Mouse (Mus musculus) naive thymus-derived CD4-positive, alpha-beta T cell, adult 2 months (primary cell): Measurements from ENCODE around the gene Tchp.
A peak's percentile ranks its signal among the peaks of the same experiment; 100 is the strongest.

ENCODE experiments used
- DNase-seq: peaks from one replicate; pipeline ENCODE4 v3.0.0-alpha.2; 2011; ENCODE audit warnings: low read depth

Tchp gene

DNA sequence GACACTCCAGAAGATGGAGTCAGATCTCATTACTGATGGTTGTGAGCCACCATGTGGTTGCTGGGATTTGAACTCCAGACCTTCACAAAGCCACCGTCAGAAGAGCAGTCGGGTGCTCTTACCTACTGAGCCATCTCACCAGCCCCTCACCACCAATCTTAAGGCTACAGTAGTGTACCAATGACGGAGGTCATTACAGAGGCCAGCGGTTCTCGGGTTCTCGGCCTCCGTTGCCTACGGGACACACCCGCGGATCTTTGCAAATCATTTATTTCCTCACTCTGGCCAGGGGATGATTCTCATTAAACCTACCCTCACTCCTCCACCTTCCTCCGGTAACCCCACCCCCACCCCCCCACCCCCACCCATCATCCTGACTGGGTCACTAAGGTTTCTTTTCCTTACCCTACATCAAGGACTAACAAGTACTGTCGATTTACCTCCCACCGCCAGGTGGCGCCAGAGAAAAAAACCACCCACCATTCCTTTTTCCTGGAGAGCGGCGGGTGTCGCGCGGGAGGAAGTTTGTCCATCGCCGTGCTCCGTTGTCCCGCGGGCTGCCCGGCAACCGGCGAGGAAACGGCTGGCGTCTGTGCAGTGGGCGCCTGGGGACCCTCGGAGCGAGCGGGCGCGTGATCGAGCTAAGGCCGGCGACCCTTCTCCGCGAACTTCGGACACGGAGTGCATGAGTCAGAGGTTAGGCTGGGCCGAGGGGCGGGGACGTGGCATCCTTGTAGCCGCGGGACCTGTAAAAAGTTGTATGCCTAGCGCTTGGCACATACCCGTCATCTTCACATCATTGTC, at the start of gene Tchp:
Gene Tchp, plus strand, starts transcription at position 496 of the 804 bp plus-strand sequence.
- peak; percentile 94 for DNase-seq

DNA sequence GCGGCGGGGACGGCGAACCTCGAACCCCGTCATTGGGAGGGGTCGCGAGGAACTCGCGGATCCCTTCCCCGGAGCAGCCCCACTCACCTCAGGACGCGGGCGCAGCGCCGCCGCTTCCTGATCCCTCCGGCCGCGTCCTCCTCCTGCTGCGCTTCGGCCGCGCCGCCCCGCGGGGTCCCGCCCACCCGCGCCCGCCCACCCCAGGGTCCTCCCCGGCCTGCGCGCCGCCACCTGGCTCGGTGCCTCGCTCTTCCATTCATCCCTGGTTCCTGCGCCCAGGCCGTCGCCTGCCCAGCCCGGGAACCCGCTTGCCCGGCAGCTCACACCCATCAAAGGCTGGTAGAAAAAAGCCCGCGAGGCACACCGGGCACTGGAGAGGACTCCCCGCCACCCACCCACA, 49.3 kb upstream of the Tchp start, which contains the start of gene Trpv4:
Gene Trpv4, minus strand, starts transcription at position 167 of the 400 bp plus-strand sequence.
- DNase-seq = no peak

DNA sequence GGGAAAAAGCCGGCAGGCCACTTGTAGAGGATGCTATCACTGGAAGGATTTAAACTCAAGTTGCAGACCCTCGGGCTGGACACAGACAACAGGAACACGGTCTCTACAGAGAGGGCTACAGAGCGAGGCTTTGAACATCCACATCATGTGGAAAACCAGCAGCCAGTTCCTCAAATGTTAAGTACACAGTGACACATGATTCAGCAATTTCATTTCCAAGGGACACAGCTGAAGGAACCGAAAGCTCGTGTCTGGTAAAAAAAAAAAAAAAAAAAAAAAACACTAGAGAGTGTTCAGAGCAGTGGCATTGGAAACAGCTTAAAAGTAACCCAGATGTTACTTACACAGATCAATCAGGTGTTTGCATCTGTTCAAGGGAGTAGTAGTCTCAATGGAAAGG, 46.5 kb upstream of the Tchp start:
- DNase-seq = no peak

DNA sequence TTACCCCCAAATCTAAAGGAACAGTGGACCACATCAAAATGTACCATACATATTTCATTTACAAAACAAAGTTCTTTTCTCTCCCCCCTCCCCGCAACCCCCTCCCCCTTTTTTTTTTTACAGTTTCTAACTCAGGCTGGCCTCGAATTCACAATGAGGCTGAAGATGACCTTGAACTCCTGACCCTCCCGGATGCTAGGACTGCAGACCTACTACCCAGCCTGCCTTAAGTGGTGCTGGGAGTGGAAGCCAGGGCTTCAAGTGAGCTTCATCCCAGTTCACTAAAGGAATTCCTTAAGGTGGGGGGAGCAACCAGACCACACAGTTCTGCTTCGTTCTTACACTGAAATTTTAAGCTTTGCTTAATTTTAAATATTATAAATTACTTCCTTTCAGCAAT, 43.4 kb upstream of the Tchp start:
- no peak for DNase-seq

DNA sequence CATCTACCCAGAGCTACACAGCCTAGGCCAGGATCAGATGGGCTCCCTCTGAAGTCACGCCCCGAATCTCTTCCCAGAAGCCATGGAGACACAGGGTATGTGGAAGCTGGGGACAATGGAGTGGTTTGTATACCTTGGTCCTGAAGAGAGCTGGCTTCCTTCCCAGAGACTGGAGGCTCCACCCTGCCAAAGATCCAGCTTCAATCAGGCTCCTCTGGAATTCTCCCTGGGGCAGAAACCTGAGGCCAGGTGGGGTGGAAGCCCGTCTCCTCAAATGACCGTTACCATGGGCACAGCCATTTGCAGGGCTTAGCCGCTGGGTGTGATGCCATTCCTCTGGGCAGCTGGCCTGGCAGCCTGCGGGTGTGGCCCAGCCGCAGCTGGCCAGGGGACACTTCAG, 42.8 kb upstream of the Tchp start:
- DNase-seq = no peak

DNA sequence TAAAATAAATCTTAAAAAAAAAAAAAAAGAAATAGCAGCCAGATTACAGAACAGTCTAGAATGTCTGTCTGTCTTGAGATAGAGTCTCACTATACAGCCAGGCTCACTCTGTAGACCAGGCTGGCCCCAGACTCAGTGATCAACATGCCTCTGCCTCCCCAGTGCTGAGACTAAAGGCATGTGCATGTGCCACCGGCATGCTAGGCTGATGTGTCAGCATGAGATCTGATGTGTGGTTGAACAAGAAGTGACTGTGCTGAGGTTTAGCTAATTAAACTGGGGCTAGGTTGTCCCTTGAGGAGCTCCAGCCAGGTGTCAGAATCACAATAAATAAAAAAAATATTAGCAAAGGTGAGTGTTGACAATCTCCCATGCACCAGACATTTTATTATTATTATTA, 40.9 kb upstream of the Tchp start:
- no peak for DNase-seq

DNA sequence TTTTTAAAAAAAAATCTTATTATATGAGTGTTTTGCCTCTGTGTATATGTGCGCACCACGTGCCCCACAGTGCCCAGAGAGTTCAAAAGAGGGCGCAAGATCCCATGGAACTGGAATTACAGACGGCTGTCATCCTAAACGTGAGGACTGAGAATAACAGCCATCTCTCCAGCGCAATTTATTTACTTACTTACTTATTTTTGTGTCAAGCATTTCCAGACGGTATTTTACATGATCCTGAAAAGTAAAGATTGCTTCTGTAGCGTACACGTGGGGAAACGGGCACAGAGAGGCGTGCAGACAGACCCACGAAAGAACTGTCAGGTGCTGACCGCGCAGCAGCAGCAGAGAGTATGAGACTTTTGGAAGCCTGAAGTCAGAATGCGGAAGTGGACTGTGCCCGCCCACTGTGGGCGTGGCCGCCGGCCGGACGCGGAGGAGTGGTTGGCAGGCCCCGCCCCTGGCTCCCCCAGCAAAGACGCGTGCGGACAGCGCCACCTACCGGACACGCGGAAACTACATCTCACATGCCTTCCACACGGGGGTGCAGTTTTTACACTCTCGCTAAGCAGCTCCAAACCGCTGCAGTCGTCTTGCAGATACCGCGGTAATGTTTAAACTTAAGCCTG, 40.2 kb upstream of the Tchp start:
- DNase-seq = peak; percentile 100

DNA sequence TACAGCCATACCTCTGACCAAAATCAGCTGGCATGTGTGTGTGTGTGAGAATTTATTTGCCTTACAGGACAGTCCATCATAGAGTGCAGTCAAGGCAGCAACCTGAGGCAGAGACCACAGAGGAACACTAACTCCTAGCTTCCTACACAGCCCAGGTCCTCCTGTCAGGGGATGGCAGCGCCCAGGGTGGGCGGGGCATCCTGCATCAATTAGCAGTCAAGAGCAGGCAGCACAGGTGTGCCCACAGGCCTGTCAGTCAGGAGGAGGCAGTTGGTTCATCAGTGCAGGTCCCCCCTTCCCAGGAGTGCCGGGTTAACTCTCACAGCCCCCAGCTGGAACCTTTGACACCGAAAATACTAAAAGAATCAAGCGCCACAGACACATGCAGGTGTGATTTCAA, 38.5 kb upstream of the Tchp start:
- no peak for DNase-seq

DNA sequence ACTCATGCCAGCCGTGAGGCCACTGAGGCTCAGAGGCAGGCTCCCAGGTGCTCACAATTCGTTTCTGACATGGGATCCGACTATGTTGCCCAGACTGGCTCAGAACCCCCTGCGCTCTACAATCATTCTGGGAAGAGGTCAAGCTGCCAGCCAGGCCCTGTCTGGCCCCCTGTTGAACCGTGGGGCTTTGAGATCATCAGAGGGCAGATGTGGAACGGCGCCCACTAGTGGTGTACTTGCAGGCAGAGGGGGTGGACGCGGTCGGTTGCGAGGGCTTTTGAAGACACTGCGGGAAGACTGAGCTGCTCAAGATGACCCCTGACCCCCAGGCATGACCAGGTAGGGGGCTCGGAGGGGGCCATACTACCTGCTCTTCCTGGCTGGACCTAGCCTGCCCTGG, 34.4 kb upstream of the Tchp start:
- no peak for DNase-seq

DNA sequence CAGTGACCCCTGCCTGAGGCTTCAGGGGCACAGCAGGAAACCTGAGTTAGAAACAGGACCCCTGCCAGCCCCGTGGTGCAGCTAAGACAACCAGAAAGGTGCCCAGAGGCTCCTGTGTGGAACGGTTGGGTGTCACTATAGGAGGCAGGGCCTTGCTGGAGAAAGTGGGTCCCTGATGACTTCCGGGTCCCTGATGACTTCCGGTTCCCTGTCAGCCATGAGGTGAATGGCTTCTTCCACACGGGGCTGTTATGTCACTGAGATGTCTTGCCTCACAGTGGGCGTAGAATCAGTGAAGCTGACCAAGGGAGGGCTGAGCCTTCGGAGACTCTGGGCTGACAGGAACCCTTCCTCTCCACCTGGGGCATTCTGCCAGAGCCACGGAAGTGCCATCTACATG, 33.0 kb upstream of the Tchp start:
- no peak for DNase-seq

DNA sequence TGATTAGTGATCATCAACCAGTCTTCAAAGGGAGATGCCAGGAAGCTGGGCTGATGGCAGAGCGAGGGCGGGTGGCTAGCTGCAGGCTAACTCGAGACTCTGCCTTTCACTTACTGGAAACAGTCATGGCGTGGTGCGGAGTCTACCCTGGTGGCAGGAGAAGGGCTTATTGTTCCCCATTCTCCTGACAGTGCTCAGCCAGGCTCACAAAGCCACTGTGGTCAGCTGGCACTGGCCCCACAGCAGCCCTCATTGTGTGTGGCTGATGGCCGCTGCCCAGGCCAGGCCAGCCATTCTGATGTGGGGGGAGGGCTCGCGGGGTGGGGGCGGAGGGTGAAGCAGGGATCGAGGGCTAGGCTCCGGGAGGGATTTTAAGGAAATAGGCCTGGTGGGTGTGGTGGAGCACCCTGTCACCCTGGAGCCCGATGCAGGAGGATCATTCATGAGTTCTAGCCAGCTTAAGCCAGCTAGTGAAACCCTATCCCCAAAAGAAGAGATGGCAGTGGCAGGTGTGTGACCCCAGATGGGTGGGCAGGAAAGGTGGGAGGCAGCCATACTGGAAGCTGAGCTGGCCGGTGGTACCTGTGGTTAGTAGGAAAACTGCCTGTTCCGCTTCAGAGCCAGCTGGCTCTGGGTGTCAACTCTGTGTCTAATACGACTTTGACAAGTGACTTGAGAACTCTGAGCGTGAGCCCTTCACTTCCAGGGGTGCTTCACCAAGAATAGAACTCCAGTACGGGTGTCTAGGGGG, 27.5 kb upstream of the Tchp start:
- DNase-seq = peak; percentile 45

DNA sequence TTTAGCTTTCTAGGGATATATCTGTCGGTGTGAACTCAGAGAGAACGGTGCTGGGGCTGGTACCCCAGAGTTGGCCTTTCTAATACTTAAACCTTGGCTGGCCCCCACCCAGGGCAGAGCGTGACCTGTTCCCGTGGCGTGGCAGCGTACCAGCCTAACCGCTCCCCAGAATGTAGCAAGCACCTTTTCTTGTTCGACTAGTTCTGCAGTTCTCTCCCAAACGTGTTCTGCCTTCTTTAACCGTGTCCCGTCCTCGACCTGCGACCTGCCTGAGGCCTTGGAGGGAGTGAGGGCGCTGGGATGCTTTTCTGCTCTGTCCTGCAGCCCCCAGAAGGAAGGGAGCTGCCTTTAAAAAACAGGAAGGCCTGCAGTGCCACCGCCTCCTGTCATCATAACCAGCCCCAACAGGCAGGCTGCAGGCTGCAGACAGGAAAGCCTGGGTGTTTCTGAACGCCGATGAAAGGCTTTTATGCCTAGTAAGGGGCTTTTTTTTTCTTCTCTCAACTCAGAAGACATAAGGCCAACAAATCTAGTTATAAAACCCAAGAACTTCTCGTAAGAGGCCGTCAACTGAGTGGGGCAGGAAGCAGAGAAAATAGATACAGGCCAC, 26.8 kb upstream of the Tchp start:
- DNase-seq = peak; percentile 80

DNA sequence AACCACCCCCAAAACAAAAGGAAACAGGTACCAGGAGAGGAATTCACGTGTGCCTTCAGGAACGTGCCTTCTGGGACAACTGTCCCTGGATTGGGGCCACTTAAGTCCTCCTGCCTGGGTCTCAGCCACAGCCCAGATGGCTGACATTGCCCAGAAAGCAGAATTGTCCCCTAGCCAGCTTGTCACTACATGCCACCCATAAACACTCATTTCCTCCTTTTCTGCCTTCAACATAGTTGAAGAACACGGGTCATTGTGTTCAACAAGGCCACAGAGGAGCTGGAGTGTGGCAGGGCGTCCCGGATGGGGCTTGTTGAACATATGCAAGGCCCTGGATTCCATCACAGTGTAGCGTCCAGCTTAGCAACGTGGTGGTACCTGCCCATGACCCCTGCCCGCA, 25.8 kb upstream of the Tchp start:
- no peak for DNase-seq

DNA sequence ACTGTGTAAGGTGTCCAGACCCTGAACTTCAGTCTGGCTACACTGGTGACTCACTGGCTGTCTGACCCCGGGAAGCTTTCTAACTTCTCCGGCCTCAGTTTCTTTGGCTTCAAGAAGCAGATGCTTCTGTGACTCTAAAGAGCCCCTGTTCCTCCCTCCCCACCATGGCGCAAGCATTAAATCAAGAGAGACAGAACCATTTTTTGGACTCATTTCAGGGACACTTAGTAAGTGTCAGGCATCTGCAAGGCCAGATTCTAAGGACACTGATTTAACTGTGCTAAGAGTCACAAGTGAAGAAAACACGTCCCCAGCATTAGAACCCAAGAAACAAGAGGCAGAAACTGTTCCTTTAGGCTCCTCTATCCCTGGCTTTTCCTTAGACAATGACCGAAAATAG, 21.6 kb upstream of the Tchp start:
- no peak for DNase-seq

DNA sequence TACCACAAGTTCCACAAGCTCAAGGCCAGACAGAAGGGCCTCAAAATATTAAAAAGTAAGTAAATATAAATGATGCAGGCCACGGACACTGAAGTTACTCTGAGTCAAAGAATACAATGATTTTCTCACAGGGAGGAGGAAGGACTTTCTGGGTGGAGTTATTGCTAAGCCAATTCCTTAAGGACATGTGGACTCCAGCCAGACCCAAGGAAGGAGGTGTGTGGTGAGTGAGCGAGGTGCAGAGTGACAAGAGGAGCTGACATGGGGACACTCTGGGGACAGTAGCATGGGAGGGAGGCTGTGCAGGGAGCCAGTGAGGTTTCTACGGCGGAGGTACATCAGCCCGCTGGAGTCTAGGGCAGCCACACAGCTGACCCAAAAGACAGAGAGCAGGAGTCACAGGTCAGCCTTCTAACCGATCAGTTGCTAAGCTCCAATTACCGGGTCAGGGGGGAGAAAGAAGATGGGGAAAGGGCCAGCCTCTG, 20.8 kb upstream of the Tchp start:
- no peak for DNase-seq

DNA sequence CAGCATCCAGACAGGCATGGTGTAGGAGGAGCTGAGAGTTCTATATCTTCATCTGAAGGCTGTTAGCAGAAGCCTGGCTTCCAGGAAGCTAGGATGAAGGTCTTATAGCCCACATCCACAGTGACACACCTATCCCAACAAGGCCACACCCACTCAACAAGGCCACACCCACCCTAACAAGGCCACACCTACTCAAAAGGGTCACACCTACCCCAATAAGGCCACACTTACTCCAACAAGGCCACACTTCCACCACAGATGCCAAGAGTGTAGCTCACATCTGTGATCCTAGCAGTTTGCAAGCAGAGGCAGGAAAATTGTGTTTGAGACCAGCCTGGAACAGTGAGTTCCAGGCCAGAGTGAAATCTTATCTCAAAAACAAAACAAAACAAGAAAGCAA, 19.7 kb upstream of the Tchp start:
- DNase-seq = peak; percentile 44

DNA sequence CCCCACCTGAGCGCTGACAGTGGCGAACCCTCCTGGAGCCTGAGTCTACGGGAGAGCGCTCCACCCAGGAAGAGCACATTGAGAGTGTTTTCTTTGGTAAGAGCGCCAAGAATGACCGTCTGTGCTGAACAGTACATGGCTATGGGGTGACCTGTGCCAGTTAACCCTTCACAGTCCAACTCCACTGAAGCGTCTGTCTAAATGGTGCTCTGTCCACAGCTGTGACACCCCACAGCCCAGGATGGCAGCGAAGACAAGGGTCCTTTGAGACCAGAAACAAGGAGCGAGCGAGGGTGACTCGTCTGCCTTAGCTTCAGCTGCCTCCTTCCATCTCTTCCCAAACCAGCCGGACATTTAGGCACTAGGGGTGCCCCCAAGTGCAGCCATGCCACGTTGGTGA, 18.9 kb upstream of the Tchp start:
- DNase-seq = no peak

DNA sequence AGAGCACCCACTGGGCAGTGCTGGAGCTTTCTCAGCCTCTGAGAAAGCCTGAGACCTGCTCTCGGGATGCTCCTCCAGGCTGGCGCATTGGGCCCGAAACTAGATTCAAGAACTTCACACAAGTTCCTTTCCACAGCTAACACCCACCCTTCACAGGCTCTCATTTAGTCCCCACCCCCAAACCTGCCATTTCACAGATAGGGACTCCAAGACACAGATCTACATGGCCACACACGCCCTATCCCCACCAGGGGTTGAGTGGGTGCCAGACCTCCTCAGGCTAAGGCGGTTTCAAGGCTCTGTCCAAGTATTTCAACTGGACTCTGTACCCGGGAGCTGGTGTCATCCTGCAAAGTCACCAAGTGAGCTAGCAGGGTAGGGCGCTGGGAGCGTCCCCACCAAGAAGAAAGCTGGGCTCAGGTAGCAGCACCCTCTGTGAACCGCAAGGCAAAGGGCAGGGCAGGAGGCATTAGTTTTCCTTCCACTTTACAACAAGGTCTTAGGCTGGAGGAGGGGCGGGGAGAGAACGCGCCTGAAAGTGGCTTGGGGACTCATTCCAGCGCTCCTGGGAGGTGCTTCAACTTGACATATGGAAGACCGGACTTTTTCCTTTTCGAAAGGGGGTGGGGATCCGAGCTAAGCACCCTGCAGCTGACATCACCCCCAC, 17.7 kb upstream of the Tchp start:
- peak; percentile 63 for DNase-seq

DNA sequence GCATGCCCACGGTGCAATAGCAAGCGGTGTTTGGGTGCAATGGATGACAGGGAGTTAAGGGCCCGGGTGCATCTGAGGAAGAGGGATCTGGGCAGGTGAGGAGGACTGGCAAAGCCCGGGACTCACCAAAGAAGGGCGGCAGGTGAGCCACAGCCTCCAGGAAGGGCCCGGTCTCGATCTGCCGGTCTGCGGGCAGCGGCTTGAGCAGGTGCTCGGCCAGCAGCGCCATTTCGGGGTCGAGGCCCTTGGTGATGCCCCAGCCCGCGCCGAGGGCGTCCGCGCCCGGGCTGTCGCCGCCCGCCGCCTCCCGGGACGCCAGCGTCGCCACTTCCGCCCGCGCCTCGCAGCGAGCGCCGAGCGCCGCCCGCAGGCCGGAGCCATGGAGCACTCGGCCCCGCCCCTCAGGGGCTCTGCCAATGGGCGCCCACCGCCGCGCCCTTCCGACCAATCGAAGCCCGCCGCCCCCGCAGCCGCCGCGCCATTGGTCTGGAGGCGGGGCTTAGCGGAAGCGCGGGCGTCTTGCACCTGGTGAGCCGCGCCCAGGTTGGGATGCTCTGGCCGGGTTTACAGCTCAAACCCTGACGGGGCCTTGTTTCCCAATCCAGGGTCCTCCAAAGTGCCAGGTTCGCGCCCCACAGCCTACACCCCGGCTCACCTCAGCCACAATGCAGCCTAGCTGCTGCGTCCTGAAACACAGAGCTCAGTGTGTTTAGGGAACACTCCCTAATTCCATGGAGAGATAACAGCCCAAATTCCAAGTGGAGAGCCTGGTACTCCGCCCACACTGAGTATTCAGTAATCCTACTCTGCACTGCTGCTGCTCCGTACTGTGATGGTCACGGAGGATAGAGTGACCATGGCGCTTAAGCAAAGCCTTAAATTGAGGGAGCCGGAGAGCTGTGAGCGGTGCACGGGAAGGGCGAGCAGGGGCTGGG, 16.7 kb upstream of the Tchp start, which contains the start of gene Gltp:
Gene Gltp, minus strand, starts transcription at position 352 of the 935 bp plus-strand sequence.
- peak; percentile 96 for DNase-seq

DNA sequence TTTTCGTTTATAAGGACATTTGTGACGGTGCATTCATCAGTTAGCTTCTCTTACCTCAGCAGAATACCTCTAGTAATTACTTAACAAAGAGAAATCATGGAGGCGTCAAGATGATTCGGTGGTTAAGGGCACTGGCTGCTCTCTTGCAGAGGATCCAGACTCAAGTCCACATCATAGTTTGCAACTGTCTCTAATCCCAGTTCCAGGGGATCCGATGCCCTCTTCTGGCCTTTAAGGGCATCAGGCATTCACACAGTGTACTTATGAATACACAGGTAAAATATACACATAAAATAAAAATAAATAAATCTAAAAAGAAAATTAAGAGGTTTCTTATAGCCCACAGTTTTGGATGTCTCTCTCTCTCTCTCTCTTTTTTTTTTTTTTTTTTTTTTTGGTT, 11.8 kb upstream of the Tchp start:
- DNase-seq = peak; percentile 53

DNA sequence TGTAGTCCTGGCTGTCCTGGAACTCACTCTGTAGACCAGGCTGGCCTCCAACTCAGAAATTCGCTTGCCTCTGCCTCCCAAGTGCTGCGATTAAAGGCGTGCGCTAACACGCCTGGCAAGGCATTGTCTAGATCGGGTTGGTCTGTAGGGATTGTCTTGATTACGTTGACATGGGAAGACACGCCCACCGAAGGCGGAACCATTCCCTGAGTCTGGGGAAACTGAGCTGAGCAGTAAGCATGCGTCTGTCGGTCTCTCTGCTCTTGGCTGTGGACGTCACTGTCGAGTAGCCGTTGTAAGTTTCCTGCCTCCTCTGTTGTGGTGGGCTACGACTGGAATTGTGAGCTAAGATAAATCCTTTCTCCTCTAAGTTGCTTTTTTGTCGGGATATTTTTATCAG, 10.6 kb upstream of the Tchp start:
- DNase-seq = no peak
